8 mouse cellular contexts compared by ENCODE assay signal in the genomic region with DNA sequence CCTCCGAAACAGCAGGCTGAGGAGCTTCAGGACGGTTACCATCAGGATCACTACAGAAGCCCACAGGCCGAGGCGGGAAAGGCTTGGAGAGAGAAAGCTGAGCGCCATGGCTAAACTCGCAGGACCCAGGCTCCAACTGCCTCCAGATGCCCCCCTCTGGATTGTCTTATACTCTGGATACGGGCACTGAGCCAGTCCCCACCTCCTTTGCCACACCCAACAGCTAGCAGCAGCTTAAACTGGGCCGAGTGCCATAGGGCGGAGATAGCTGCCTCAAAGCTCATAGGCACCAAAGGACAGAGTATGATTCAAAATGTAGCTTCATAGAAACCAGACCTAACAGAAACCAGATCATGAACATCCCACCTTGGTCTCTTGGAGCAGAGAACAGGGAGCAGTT. TPM values are rescaled to one million over a fixed set of nuclear protein-coding genes. Genes with fewer than 3 reads are reported as not detected.
DNase-seq lines count a peak whose midpoint lies in the region; ATAC-seq and TF ChIP-seq lines count a peak whose summit lies in the region.
"Had no signal": no experiment of that assay in that cellular context is flagged by ENCODE, and none has a peak within 500 bp of the region (broad histone marks: within the 10 kb centered on the region; RNA-seq: fewer than 3 reads in every experiment).

A gene (minus strand): TSS at position 144 of the 400 bp plus-strand sequence.

- H3K27ac ChIP-seq in bone marrow, adult 2 months (ENCODE audit: control insufficient read depth, insufficient read depth, low read depth, low read length, poor library complexity) = no peak within 1 kb of the TSS
- H3K27ac ChIP-seq in intestine, embryonic 15.5 days = no peak within 1 kb of the TSS
- H3K27ac ChIP-seq: limb, embryonic 13.5 days had no signal

- H3K27me3 ChIP-seq in intestine, embryonic 15.5 days (replicated peaks) = no peaks in the 10 kb centered on the region
- H3K27me3 ChIP-seq: limb, embryonic 13.5 days had no signal

- ATAC-seq in intestine, embryonic 15.5 days = peak; percentile 66

- H3K9ac ChIP-seq in intestine, embryonic 15.5 days = no peak within 1 kb of the TSS
- H3K9ac ChIP-seq: limb, embryonic 13.5 days had no signal

- no peak for TF ChIP-seq POLR2A in bone marrow, adult 2 months (IDR thresholded peaks at IDR 0.05; ENCODE audit: borderline replicate concordance, control insufficient read depth, low read depth, low read length)

- no peaks in the 10 kb centered on the region for H3K9me3 ChIP-seq in intestine, embryonic 15.5 days
- H3K9me3 ChIP-seq: limb, embryonic 13.5 days had no signal

- H3K4me3 ChIP-seq in bone marrow, adult 2 months (replicated peaks; ENCODE audit: control insufficient read depth, low read depth, low read length) = no peak within 1 kb of the TSS
- H3K4me3 ChIP-seq in intestine, embryonic 15.5 days (replicated peaks) = no peak within 1 kb of the TSS
- H3K4me3 ChIP-seq: limb, embryonic 13.5 days had no signal

- H3K36me3 ChIP-seq in intestine, embryonic 15.5 days = no peaks in the 10 kb centered on the region
- H3K36me3 ChIP-seq: limb, embryonic 13.5 days had no signal

- DNase-seq in adipocyte (ENCODE audit: low spot score) = peak; percentile 31
- peak; percentile 95 for DNase-seq in lung, postnatal 36 days
- DNase-seq in cerebellum, adult 11-12 months = no peak
- DNase-seq in retina, postnatal 1 day = no peak
- DNase-seq in thymus, postnatal 14 days = no peak

- WGBS in bone marrow, adult 2 months = 56% methylated on average over 9 of the region's 9 CpGs
- 77% methylated on average over 9 of the region's 9 CpGs for WGBS in intestine, embryonic 15.5 days

- H3K4me2 ChIP-seq in intestine, embryonic 15.5 days (replicated peaks) = no peak within 1 kb of the TSS
- H3K4me2 ChIP-seq: limb, embryonic 13.5 days had no signal

- no peaks in the 10 kb centered on the region; the same call in 1 of the 2 replicates for H3K4me1 ChIP-seq in bone marrow, adult 2 months (ENCODE audit: control insufficient read depth, insufficient read depth, low read length)
- H3K4me1 ChIP-seq in intestine, embryonic 15.5 days (replicated peaks) = no peaks in the 10 kb centered on the region
- H3K4me1 ChIP-seq: limb, embryonic 13.5 days had no signal

- no peak for TF ChIP-seq CTCF in bone marrow, adult 2 months (IDR thresholded peaks at IDR 0.05; ENCODE audit: control insufficient read depth, insufficient read depth, low read length)

RNA-seq across cellular contexts. Expression of the gene that starts here (rescaled TPM):
- 5.6 and 12.0 TPM in 2 replicates for polyA plus RNA-seq in bone marrow, adult 2 months (2011; ENCODE audit: insufficient read depth, insufficient read length, low replicate concordance, missing spikeins)
- 2.0 and 2.6 TPM in 2 replicates for polyA plus RNA-seq in intestine, embryonic 15.5 days (2015; fragmentation: Nextera tagmentation; extraction: Ambion mirVana)

Comparison
In these comparisons a context has a peak if more than half of its experiments do, and no peak if none do; other contexts are left out.
1. DNase-seq: peak in adipocyte (single experiment) and lung, postnatal 36 days (single experiment); none in cerebellum, adult 11-12 months (single experiment), retina, postnatal 1 day (single experiment) and thymus, postnatal 14 days (single experiment).